Mouse (Mus musculus): ENCODE measurements around the gene Hnmt. TPM values are rescaled to one million over a fixed set of nuclear protein-coding genes. Genes with fewer than 3 reads are reported as not detected.
A peak's percentile ranks its signal among the peaks of the same experiment; 100 is the strongest.
"Not testable (repeated sequence)": the region's sequence is repeated elsewhere in the genome, so short reads cannot be mapped to it uniquely, and the experiment has no call there.

The Hnmt gene
- 1.6 and 1.9 TPM in 2 replicates for polyA plus RNA-seq (2016; fragmentation: Nextera tagmentation; extraction: Ambion mirVana)

DNA sequence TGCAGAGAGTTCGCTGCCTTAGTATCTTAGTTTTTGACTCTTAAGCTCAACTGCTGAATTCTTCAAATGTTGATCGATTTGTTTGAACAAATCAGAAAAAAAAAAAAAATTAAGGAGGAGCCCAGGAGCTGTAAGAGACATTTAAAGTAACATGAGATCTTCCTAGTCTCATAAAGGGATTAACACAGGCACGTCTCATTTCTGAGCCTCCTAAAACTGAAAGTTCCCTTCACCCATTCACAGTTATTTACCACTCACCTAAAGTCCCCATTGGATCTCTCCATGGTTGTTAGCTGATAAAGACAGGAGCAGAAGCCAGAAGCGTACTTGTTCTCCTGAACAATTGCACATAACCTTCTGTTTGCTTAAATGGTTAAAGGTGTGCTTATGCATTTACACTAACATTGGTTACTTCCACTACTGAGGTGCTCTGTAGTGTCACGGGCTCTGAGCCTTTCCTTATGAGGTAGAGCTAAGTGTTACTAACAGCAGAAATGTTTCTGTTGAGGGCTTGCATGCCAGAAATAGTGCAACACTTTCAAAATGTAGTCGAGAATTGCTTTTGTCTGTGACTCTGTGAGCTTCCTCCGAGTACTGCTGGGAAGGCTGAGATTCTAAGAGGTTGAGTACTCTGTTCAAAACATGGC lies at the start of gene Hnmt:
Gene Hnmt (minus strand): TSS at position 51 of the 647 bp plus-strand sequence.
- peak within 1 kb of the TSS; percentile 82 for H3K27ac ChIP-seq
- H3K27me3 ChIP-seq (ENCODE audit: poor library complexity, severe bottlenecking): no peaks in the 10 kb centered on the region
- peak within 1 kb of the TSS; percentile 45 for H3K4me3 ChIP-seq
- H3K9me3 ChIP-seq: no peaks in the 10 kb centered on the region
- no peaks in the 10 kb centered on the region for H3K36me3 ChIP-seq (replicated peaks)
- H3K4me1 ChIP-seq: peaks cover 29% of the 10 kb centered on the region
- DNase-seq (ENCODE audit: extremely low spot score, low spot score): no peak
- 55% methylated on average over 7 of the region's 7 CpGs for WGBS

DNA sequence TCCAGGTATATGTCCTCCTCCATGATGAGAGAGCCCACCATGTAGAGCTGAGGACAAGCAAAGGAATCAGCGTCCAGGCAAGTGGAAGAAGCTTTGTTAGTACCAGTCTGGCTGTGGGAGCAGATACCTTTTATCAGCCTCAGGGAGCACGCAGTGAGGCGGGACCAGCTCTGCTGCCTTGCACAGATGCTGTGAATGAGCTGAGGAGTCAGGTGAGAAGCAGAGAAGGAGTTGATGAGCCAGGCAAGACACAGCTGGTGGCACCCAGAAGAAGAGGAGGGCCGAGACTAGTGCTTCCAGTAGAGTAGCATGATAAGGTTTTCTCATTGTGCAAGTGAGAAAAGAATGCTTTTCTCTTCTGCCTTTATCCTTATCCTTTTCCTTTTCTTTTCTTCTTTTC lies 47.3 kb upstream of the Hnmt start, which contains the start of gene Tbpl2:
Gene Tbpl2 (minus strand): TSS at position 101 of the 400 bp plus-strand sequence.
- DNase-seq (ENCODE audit: extremely low spot score, low spot score): no peak
- WGBS: 86% methylated on average over 4 of the region's 4 CpGs
- Histone ChIP-seq H3K4me1 (no peaks in the 10 kb centered on the region), H3K27ac (no peak within 1 kb of the TSS), H3K4me3 (no peak within 1 kb of the TSS), H3K27me3 (ENCODE audit: poor library complexity, severe bottlenecking) (no peaks in the 10 kb centered on the region), H3K36me3 (replicated peaks) (no peaks in the 10 kb centered on the region), H3K9me3 (no peaks in the 10 kb centered on the region)

DNA sequence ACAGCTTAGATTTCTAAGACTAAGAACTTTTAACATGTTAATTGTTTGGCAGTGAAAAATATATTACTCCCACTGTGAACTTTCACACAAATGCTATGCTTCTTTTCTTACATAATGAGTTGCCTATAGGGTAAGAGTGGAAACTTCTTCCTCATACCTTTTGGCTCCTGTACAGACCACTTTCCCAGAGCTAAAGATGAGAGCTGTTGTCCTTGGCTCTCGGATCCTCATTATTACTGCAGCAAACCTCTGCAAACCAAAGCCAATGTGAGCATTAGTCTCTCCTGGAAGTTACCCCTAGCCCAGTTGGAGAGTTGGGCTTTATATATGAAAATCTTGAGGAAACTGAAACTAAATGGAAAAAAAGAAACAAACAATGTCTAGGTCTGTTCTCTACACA lies 41.7 kb upstream of the Hnmt start:
- Histone ChIP-seq H3K4me1 (no peaks in the 10 kb centered on the region), H3K27ac (no peak overlapping the region), H3K9me3 (no peaks in the 10 kb centered on the region), H3K27me3 (ENCODE audit: poor library complexity, severe bottlenecking) (no peaks in the 10 kb centered on the region), H3K4me3 (no peak overlapping the region), H3K36me3 (replicated peaks) (no peaks in the 10 kb centered on the region)
- DNase-seq (ENCODE audit: extremely low spot score, low spot score): no peak
- WGBS: 76% methylated on average over 1 of the region's 1 CpGs

DNA sequence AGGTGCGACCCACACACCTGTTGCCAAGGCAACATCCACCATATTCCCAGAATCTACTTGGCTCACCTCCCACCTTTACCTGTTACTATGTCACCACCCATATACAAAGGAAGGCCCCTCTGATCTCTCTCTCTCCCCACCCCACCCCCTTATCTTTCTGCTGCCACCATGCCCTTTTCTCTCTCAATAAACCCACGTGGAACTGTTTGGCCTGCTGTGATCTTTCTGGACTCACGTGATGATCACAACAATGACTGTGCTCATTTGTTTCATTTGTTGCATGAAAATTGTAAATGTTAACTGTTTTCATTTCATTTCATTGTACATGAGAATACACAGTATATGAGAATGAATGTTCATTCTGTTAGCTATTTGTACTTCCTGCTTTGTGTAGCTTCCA lies 1.3 kb upstream of the Hnmt start:
- no peak for DNase-seq (ENCODE audit: extremely low spot score, low spot score)
- H3K36me3 ChIP-seq (replicated peaks): no peaks in the 10 kb centered on the region
- no peak overlapping the region for H3K4me3 ChIP-seq
- no peaks in the 10 kb centered on the region for H3K27me3 ChIP-seq (ENCODE audit: poor library complexity, severe bottlenecking)
- H3K4me1 ChIP-seq: peaks cover 29% of the 10 kb centered on the region
- H3K27ac ChIP-seq: no peak overlapping the region
- H3K9me3 ChIP-seq: no peaks in the 10 kb centered on the region
- WGBS: 83% methylated on average over 3 of the region's 3 CpGs

DNA sequence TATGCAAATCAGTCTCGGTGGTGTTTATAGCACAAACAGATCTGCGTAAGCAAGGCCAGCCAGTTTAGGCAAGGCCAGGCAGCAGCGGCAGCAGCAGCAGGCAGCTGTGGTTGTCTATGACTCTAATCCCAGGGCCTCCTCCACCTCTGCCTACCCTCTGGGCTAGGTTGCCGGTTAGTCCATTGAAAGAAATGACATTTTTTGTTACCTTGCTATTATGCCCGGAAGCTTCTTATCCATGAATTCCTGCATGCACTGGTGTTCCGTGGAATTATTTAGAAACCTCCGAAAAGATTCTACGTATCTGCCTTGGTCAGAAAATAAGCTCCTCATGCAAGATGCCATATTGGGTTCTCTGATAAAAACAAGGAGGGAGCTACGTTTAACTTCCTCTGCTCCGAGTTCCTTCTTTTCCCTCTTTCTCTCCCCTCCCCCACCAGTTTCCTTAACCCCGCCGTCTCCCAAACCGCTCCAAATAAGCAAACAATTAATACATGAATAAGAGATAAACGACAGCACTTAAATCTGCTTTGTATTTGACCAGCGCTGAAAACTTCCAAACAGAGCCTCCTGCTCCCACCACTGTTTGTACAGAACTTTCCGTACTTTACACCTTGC lies 605 bp downstream of the Hnmt start:
- 8% methylated on average over 16 of the region's 16 CpGs for WGBS
- Histone ChIP-seq H3K4me1 (peaks cover 29% of the 10 kb centered on the region), H3K27me3 (ENCODE audit: poor library complexity, severe bottlenecking) (no peaks in the 10 kb centered on the region), H3K27ac (peak overlapping the region; percentile 82), H3K4me3 (peak overlapping the region; percentile 45), H3K9me3 (no peaks in the 10 kb centered on the region), H3K36me3 (replicated peaks) (no peaks in the 10 kb centered on the region)
- peak; percentile 24 for DNase-seq (ENCODE audit: extremely low spot score, low spot score)

DNA sequence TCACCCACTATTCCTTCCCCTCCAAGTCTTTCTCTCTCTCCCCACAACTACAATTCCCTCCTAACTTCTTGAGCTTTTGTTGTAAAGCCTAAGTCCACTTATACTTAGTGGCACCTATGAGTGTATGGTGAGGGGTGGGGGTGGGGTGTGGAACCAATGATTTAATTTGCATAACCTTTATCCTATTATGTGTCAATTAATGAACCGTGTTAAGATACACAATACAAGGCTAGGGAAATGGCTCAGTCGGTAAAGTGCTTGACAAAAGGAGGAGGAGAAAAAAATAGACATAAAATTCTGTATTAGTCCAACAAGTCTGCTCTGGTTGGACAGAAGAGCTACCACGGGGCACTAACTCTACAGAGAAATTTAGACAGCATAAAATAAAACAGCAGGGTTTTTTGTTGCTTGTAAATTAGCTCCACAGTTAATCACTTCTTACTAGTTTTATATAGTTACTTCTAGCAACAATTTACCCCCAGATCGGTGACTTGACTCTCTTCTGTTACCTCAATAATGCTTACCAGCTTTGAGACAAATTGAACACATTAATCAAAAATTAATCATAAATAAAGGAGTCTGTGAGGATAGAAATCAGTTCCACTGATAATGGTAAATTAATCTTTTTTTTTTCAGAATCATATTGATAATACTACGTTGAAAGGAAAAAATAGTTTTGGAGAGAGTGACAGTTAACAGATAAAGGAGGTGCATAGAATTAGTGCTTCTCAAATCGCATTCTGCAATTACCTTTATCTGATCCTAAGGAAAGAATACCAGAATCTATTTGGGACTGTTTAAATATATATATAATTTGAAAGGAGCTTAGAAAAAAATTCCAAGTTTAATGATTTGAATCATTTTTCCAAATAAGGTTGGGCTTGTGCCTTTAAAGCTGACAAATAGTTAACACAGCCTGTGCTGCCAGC lies 1.4 kb downstream of the Hnmt start:
- Histone ChIP-seq H3K4me1 (peaks cover 29% of the 10 kb centered on the region), H3K27me3 (ENCODE audit: poor library complexity, severe bottlenecking) (no peaks in the 10 kb centered on the region), H3K27ac (peak overlapping the region; percentile 82), H3K4me3 (peak overlapping the region; percentile 45), H3K9me3 (no peaks in the 10 kb centered on the region), H3K36me3 (replicated peaks) (no peaks in the 10 kb centered on the region)
- DNase-seq (ENCODE audit: extremely low spot score, low spot score): no peak
- 42% methylated on average over 6 of the region's 6 CpGs for WGBS

DNA sequence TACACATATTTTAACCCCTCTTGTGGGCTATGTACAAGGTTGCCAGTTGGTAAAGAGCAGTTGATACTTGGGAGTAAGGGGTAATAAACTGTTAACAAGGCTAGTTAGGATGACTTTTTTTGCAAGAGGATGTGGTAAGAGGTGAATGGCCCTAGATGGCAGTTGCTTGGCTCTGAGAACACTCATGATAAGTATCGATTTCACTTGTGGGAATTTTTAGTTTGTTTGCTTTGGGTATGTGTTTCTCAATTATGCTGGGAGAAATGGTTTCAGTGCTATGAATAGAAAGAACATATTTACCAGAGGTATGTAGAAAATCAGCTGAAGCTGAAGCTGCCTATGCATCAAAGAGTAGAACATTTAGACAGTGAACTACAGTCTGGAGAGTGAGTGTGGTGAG lies 6.3 kb downstream of the Hnmt start:
- WGBS: 88% methylated on average over 1 of the region's 1 CpGs
- no peaks in the 10 kb centered on the region for H3K27me3 ChIP-seq (ENCODE audit: poor library complexity, severe bottlenecking)

DNA sequence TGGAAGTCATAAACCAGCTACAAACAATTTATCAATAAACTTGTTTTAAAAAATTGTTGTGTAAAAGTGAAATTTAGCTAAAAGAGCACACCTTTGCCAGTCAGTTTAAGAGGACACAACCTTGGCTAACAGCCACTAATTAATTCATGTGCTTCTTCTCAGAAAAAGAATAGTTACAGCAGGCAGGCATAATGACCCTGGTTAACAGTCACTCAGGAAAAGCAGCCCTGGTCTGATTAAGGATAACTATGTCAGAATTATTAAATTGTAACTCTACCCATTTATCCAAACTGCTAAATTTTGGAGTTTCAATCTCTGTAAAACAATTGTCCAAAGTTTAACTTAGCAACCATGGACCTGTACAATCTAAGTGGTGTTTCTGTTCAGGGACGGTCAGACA lies 8.7 kb downstream of the Hnmt start:
- H3K27ac ChIP-seq: no peak overlapping the region
- no peak for DNase-seq (ENCODE audit: extremely low spot score, low spot score)
- no peaks in the 10 kb centered on the region for H3K36me3 ChIP-seq (replicated peaks)
- no peak overlapping the region for H3K4me3 ChIP-seq
- H3K27me3 ChIP-seq (ENCODE audit: poor library complexity, severe bottlenecking): no peaks in the 10 kb centered on the region
- H3K4me1 ChIP-seq: no peaks in the 10 kb centered on the region
- 90% methylated on average over 1 of the region's 1 CpGs for WGBS
- no peaks in the 10 kb centered on the region for H3K9me3 ChIP-seq

More for the DNA sequence above, 6.3 kb downstream of the Hnmt start:
- Histone ChIP-seq H3K9me3 (no peaks in the 10 kb centered on the region), H3K4me3 (no peak overlapping the region), H3K36me3 (replicated peaks) (no peaks in the 10 kb centered on the region), H3K27ac (no peak overlapping the region), H3K4me1 (peaks cover 10% of the 10 kb centered on the region)
- DNase-seq (ENCODE audit: extremely low spot score, low spot score): no peak

DNA sequence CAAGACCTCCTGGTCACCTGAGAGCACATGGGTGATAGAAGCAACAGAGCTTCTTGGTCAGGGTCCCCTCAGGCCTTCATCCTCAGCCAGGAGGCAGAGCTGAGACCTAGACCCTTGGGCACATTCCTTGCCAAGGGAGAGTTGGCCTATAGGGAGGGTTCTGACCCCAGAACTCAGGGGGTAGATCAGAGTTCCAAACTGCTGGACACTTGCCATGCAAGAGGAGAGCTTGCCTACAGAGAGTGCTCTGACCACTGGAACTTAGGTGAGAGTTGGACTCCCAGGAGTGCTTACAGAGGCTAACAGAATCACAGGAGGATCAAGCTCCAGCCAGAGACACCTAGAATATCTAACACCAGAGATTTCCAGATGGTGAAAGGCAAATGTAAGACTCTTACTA lies 29.8 kb downstream of the Hnmt start:
- H3K9me3 ChIP-seq; DNase-seq (ENCODE audit: extremely low spot score, low spot score); H3K4me1 ChIP-seq; H3K27me3 ChIP-seq (ENCODE audit: poor library complexity, severe bottlenecking); H3K4me3 ChIP-seq; H3K36me3 ChIP-seq (replicated peaks); H3K27ac ChIP-seq: not testable (repeated sequence)

DNA sequence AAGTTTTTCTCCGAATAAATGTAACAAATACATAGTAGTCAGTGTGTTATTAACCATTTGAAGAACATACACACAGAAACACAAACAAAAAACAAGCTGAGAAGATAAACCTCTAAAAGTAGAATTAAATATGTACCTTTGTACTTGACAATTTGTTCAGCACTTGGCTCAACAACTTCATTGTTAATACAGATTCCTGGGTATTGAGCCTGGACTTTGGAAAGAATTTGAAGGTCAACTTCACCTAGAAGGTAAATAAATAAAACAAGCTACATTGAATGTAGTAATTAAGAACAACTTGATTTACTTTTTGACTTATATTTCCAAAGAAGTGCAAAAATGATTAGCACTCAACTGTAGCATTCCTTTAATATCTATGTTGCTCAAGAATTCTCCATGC lies 30.2 kb downstream of the Hnmt start:
- Histone ChIP-seq H3K4me3 (no peak overlapping the region), H3K27me3 (ENCODE audit: poor library complexity, severe bottlenecking) (no peaks in the 10 kb centered on the region), H3K36me3 (replicated peaks) (no peaks in the 10 kb centered on the region), H3K27ac (no peak overlapping the region), H3K9me3 (no peaks in the 10 kb centered on the region), H3K4me1 (no peaks in the 10 kb centered on the region)
- no peak for DNase-seq (ENCODE audit: extremely low spot score, low spot score)
- WGBS: 87% methylated on average over 1 of the region's 1 CpGs

DNA sequence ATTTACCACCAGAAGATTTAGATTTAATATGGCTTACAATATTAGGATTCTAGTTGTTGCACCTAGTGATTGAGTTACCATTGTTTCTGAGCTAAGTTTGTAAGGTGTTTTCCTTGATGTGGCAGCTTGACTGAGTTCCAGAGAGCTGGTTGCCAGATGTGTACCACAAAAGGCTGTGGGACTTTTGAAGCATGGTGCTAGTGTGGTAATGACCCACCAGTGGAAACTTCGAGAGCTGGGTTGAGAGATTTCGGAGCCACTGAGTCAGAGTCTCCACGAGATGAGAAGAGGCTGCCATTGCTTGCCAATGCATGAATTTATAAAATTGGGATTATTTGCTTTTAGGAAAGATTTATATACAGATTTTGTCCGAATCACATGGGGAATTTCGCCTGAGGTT lies 34.2 kb downstream of the Hnmt start:
- DNase-seq (ENCODE audit: extremely low spot score, low spot score): no peak
- no peak overlapping the region for H3K27ac ChIP-seq
- no peaks in the 10 kb centered on the region for H3K4me1 ChIP-seq
- no peaks in the 10 kb centered on the region for H3K27me3 ChIP-seq (ENCODE audit: poor library complexity, severe bottlenecking)
- no peaks in the 10 kb centered on the region for H3K36me3 ChIP-seq (replicated peaks)
- WGBS: 90% methylated on average over 5 of the region's 5 CpGs
- H3K4me3 ChIP-seq: no peak overlapping the region
- no peaks in the 10 kb centered on the region for H3K9me3 ChIP-seq

DNA sequence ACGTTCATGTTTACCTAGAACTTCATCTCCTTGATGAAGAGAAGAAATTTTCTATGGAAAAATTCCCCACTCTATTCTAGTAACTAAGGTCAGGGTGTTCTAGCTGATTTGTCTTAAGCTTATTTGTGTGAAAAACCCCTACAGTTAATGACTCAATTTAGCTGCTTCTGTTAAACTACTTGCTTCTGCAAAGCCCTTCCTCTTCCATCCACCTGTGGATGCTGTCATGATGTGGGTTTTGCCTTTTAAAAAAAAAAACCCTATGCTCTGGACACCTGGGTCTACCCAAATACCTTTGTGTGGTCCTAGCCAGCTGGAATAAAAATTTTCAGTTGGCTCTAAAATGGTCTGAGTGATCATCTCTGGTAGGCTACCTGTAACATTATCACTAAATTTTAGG lies 49.9 kb downstream of the Hnmt start:
- no peaks in the 10 kb centered on the region for H3K9me3 ChIP-seq
- WGBS: 87% methylated on average over 1 of the region's 1 CpGs
- no peaks in the 10 kb centered on the region for H3K36me3 ChIP-seq (replicated peaks)
- no peaks in the 10 kb centered on the region for H3K27me3 ChIP-seq (ENCODE audit: poor library complexity, severe bottlenecking)
- H3K4me3 ChIP-seq: no peak overlapping the region
- no peak overlapping the region for H3K27ac ChIP-seq
- H3K4me1 ChIP-seq: no peaks in the 10 kb centered on the region
- no peak for DNase-seq (ENCODE audit: extremely low spot score, low spot score)

DNA sequence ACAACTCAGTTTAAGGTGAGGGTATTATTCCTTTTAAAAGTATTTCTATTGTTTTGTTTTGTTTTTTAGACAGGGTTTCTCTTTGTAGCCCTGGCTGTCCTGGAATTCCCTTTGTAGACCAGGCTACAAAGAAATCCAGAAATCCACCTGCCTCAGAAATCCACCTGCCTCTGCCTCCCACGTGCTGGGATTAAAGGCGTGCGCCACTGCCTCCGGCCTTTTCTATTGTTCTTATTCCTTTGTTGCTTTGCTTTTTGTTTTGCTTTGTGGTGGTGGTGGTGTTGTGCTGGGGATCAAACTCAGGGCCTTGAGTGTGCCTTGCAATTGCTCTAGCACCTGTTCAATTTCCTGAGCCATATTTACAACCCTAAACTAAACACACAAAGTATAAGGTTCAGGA lies 50.4 kb downstream of the Hnmt start:
- WGBS: 94% methylated on average over 4 of the region's 4 CpGs
- H3K4me1 ChIP-seq: no peaks in the 10 kb centered on the region

More for the DNA sequence above, 50.4 kb downstream of the Hnmt start:
- H3K9me3 ChIP-seq: no peaks in the 10 kb centered on the region
- no peak overlapping the region for H3K27ac ChIP-seq
- no peaks in the 10 kb centered on the region for H3K27me3 ChIP-seq (ENCODE audit: poor library complexity, severe bottlenecking)
- DNase-seq (ENCODE audit: extremely low spot score, low spot score): no peak
- no peaks in the 10 kb centered on the region for H3K36me3 ChIP-seq (replicated peaks)
- no peak overlapping the region for H3K4me3 ChIP-seq
